Mouse (Mus musculus) gastrocnemius, adult 18-20 months (tissue): ENCODE results near the gene C1qtnf4. TPM values are rescaled to one million over a fixed set of nuclear protein-coding genes. Genes with fewer than 3 reads are reported as not detected.
"Not testable (repeated sequence)": the region's sequence is repeated elsewhere in the genome, so short reads cannot be mapped to it uniquely, and the experiment has no call there.

Source experiments
- DNase-seq: peaks from one replicate; pipeline ENCODE4 v3.0.0; 2021; ENCODE audit warnings: low spot score
- total RNA-seq, 2 experiments: library from RNA; stranded (reverse); gene quantifications; 2 replicates each; pipeline ENCODE4 v1.2.3; 2021

The C1qtnf4 gene
- total RNA-seq, 2 experiments from 2014 or later: 6.5 to 9.7 TPM

- no peak for DNase-seq
Observed at GRCm38 (mm10) chr2:90881824-90882223, 3.8 kb upstream of the C1qtnf4 start.

- no peak for DNase-seq
Observed at GRCm38 (mm10) chr2:90886436-90886835, 776 bp downstream of the C1qtnf4 start.

- no peak for DNase-seq
Observed at GRCm38 (mm10) chr2:90887627-90888026, 2.0 kb downstream of the C1qtnf4 start.

GRCm38 (mm10) chr2:90889550-90890548 lies 4.2 kb downstream of the C1qtnf4 start:
- peak; percentile 25 for DNase-seq

- DNase-seq: no peak
Observed at GRCm38 (mm10) chr2:90893673-90894298, 8.1 kb downstream of the C1qtnf4 start.

GRCm38 (mm10) chr2:90894299-90894677 lies 8.6 kb downstream of the C1qtnf4 start:
- DNase-seq: not testable (repeated sequence)

- DNase-seq: no peak
Observed at GRCm38 (mm10) chr2:90903398-90903797, 17.7 kb downstream of the C1qtnf4 start.

- DNase-seq: peak; percentile 87
Observed at GRCm38 (mm10) chr2:90904076-90904855, 18.6 kb downstream of the C1qtnf4 start, which contains the start of the genes Kbtbd4 and Ndufs3. Gene Kbtbd4, plus strand, starts transcription at chr2:90904740. Gene Ndufs3, minus strand, starts transcription at chr2:90904827.

GRCm38 (mm10) chr2:90904856-90905224 lies 19.2 kb downstream of the C1qtnf4 start:
- DNase-seq: no peak

GRCm38 (mm10) chr2:90906721-90907120 lies 21.1 kb downstream of the C1qtnf4 start:
- DNase-seq: no peak

- no peak for DNase-seq
Observed at GRCm38 (mm10) chr2:90910861-90911260, 25.2 kb downstream of the C1qtnf4 start.

- DNase-seq: no peak
Observed at GRCm38 (mm10) chr2:90911668-90912067, 26.0 kb downstream of the C1qtnf4 start.

GRCm38 (mm10) chr2:90913671-90914070 lies 28.0 kb downstream of the C1qtnf4 start:
- DNase-seq: no peak

- no peak for DNase-seq
Observed at GRCm38 (mm10) chr2:90915516-90915915, 29.9 kb downstream of the C1qtnf4 start.

- DNase-seq: no peak
Observed at GRCm38 (mm10) chr2:90916560-90917232, 31.0 kb downstream of the C1qtnf4 start.

GRCm38 (mm10) chr2:90917233-90917998 lies 31.8 kb downstream of the C1qtnf4 start:
- DNase-seq: peak; percentile 79

- DNase-seq: no peak
Observed at GRCm38 (mm10) chr2:90917999-90918698, 32.5 kb downstream of the C1qtnf4 start.

GRCm38 (mm10) chr2:90921178-90921577 lies 35.5 kb downstream of the C1qtnf4 start:
- no peak for DNase-seq

GRCm38 (mm10) chr2:90922636-90923035 lies 37.0 kb downstream of the C1qtnf4 start:
- no peak for DNase-seq

- DNase-seq: no peak
Observed at GRCm38 (mm10) chr2:90928566-90928965, 42.9 kb downstream of the C1qtnf4 start.
